Mouse (Mus musculus) small intestine, adult 2 months (tissue): ENCODE measurements around the gene Gm49333.

Experiments used
- CTCF ChIP-seq: fragments of 200-500 bp; IDR thresholded peaks from 2 replicates; pipeline ENCODE4 v1.5.1; 2012; ENCODE audit warnings: low read depth, mild to moderate bottlenecking, control low read depth, inconsistent platforms, low read length, moderate library complexity, mixed read lengths; ENCODE audit not compliant: insufficient replicate concordance, insufficient read length; ENCODE audit errors: extremely low read depth
- POLR2A ChIP-seq: fragments of 200-500 bp; IDR thresholded peaks from 2 replicates; pipeline ENCODE4 v1.6.1; 2012; ENCODE audit warnings: low read depth, mild to moderate bottlenecking, control low read depth, inconsistent platforms, low read length, moderate library complexity

- TF ChIP-seq CTCF (no peak), POLR2A (no peak)
Observed at GRCm38 (mm10) chr16:20565075-20565474, 46.3 kb upstream of the Gm49333 start.
